Mouse (Mus musculus): ENCODE results near the gene 4930453N24Rik. TPM values are rescaled to one million over a fixed set of nuclear protein-coding genes. Genes with fewer than 3 reads are reported as not detected.

4930453N24Rik gene
- polyA plus RNA-seq, 1 experiment from 2014 or later = 28.4 TPM

- H3K9ac ChIP-seq = no peak overlapping the region
- ATAC-seq (ENCODE audit: low FRiP score) = no peak
- H3K36me3 ChIP-seq (replicated peaks) = peaks cover 15% of the 10 kb centered on the region
- 87% methylated on average over 6 of the region's 6 CpGs for WGBS
- H3K27me3 ChIP-seq = no peaks in the 10 kb centered on the region
- no peak overlapping the region for H3K4me2 ChIP-seq
- H3K4me1 ChIP-seq = no peaks in the 10 kb centered on the region
- H3K4me3 ChIP-seq (replicated peaks) = no peak overlapping the region
- H3K9me3 ChIP-seq = peaks cover 9% of the 10 kb centered on the region
- H3K27ac ChIP-seq = no peak overlapping the region
Observed at GRCm38 (mm10) chr16:64758561-64759244, 12.3 kb downstream of the 4930453N24Rik start.

DNA sequence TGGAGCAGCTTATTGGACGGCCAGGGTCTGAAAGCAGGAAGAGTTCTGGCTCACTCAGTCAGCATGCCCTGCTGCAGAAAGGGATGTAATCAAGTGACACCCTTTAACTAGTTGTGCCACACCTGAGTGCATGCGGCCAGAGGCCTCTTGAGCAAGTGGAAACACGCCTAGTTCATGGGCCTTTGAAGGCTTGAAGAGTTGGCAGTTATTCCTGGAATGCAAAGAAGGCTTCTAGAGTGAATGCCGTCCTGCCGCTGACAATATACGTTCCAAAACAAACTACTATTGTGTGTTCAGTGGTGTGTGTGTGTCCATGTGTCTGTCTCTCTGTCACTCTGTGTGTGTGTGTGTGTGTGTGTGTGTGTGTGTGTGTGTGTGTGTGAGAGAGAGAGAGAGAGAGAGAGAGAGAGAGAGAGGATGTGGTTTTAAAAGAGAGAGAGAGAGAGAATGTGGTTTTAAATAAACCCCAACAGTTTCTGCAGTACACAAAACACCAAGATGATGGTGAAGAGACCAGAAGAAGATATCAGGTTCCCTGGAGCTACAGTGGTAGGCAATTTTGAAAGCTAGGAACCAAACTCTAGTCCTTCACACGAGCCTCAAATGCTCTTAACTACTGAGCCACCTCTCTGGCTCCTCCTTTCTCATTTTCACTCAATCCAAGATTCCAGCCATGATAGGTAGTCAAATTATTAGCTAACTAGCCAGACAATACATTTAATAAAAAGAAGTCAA, 13.1 kb downstream of the 4930453N24Rik start:
- Histone ChIP-seq H3K4me2 (no peak overlapping the region), H3K4me1 (no peaks in the 10 kb centered on the region), H3K9ac (no peak overlapping the region), H3K27me3 (no peaks in the 10 kb centered on the region), H3K4me3 (replicated peaks) (no peak overlapping the region), H3K27ac (no peak overlapping the region), H3K36me3 (replicated peaks) (peaks cover 7% of the 10 kb centered on the region), H3K9me3 (peaks cover under 1% of the 10 kb centered on the region; the same call in 1 of the 2 replicates)
- WGBS = 93% methylated on average over 7 of the region's 7 CpGs
- ATAC-seq (ENCODE audit: low FRiP score) = no peak

- H3K4me1 ChIP-seq = no peaks in the 10 kb centered on the region
- H3K4me2 ChIP-seq = no peak overlapping the region
- H3K27ac ChIP-seq = no peak overlapping the region
- WGBS = 87% methylated on average over 6 of the region's 6 CpGs
- no peak overlapping the region for H3K4me3 ChIP-seq (replicated peaks)
- no peak for ATAC-seq (ENCODE audit: low FRiP score)
- no peaks in the 10 kb centered on the region for H3K9me3 ChIP-seq
- H3K36me3 ChIP-seq (replicated peaks) = no peaks in the 10 kb centered on the region
- H3K27me3 ChIP-seq = no peaks in the 10 kb centered on the region
- H3K9ac ChIP-seq = no peak overlapping the region
Observed at GRCm38 (mm10) chr16:64756321-64756720, 14.6 kb downstream of the 4930453N24Rik start.

- 51% methylated on average over 3 of the region's 3 CpGs for WGBS
- H3K9ac ChIP-seq = no peak overlapping the region
- peak; percentile 50 for ATAC-seq (ENCODE audit: low FRiP score)
Observed at GRCm38 (mm10) chr16:64754743-64755139, 16.2 kb downstream of the 4930453N24Rik start.

GRCm38 (mm10) chr16:64753990-64754742, 16.8 kb downstream of the 4930453N24Rik start:
- no peak overlapping the region for H3K9ac ChIP-seq
- H3K27ac ChIP-seq = no peak overlapping the region
- no peak overlapping the region for H3K4me2 ChIP-seq
- no peaks in the 10 kb centered on the region for H3K27me3 ChIP-seq
- no peaks in the 10 kb centered on the region for H3K9me3 ChIP-seq
- WGBS = 64% methylated on average over 3 of the region's 3 CpGs
- no peaks in the 10 kb centered on the region for H3K4me1 ChIP-seq
- ATAC-seq (ENCODE audit: low FRiP score) = no peak
- H3K4me3 ChIP-seq (replicated peaks) = no peak overlapping the region
- no peaks in the 10 kb centered on the region for H3K36me3 ChIP-seq (replicated peaks)

More at GRCm38 (mm10) chr16:64754743-64755139, 16.2 kb downstream of the 4930453N24Rik start:
- no peak overlapping the region for H3K4me2 ChIP-seq
- no peaks in the 10 kb centered on the region for H3K4me1 ChIP-seq
- H3K4me3 ChIP-seq (replicated peaks) = no peak overlapping the region
- no peaks in the 10 kb centered on the region for H3K36me3 ChIP-seq (replicated peaks)
- no peaks in the 10 kb centered on the region for H3K9me3 ChIP-seq
- H3K27me3 ChIP-seq = no peaks in the 10 kb centered on the region
- H3K27ac ChIP-seq = no peak overlapping the region

GRCm38 (mm10) chr16:64748237-64748636, 22.7 kb downstream of the 4930453N24Rik start:
- Histone ChIP-seq H3K4me2 (no peak overlapping the region), H3K4me1 (no peaks in the 10 kb centered on the region), H3K27ac (no peak overlapping the region), H3K27me3 (no peaks in the 10 kb centered on the region), H3K9ac (no peak overlapping the region), H3K4me3 (replicated peaks) (no peak overlapping the region), H3K36me3 (replicated peaks) (no peaks in the 10 kb centered on the region), H3K9me3 (no peaks in the 10 kb centered on the region)
- ATAC-seq (ENCODE audit: low FRiP score) = peak; percentile 54; the same call in 1 of the 2 replicates
- WGBS = 11% methylated on average over 10 of the region's 10 CpGs

DNA sequence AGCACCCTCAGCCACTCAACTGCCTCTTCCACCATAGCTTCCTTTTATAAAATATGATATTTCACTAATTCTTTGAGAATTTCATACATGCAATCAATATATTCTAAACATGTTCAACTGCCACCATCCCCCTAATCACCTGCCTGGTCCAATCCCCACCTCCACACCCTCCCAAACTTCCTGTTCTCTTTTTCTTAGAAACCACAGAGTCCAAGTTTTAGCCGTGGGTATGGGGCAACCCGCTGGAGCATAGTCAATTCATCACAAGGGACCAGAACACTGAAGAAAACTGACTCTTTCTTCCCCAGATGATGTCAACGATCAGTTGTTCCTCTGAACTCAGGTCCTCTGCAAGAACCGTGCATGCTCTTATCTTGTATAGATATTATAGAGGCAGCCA, 25.9 kb downstream of the 4930453N24Rik start:
- no peaks in the 10 kb centered on the region for H3K4me1 ChIP-seq
- H3K4me3 ChIP-seq (replicated peaks) = no peak overlapping the region
- ATAC-seq (ENCODE audit: low FRiP score) = no peak
- H3K9ac ChIP-seq = no peak overlapping the region
- 88% methylated on average over 4 of the region's 4 CpGs for WGBS
- H3K36me3 ChIP-seq (replicated peaks) = no peaks in the 10 kb centered on the region
- no peak overlapping the region for H3K27ac ChIP-seq
- no peaks in the 10 kb centered on the region for H3K9me3 ChIP-seq
- no peaks in the 10 kb centered on the region for H3K27me3 ChIP-seq
- no peak overlapping the region for H3K4me2 ChIP-seq

- H3K4me1 ChIP-seq = no peaks in the 10 kb centered on the region
- no peak overlapping the region for H3K27ac ChIP-seq
- H3K36me3 ChIP-seq (replicated peaks) = no peaks in the 10 kb centered on the region
- H3K4me3 ChIP-seq (replicated peaks) = no peak overlapping the region
- no peak overlapping the region for H3K9ac ChIP-seq
- H3K27me3 ChIP-seq = no peaks in the 10 kb centered on the region
- H3K9me3 ChIP-seq = no peaks in the 10 kb centered on the region
- H3K4me2 ChIP-seq = no peak overlapping the region
- 94% methylated on average over 5 of the region's 5 CpGs for WGBS
- no peak for ATAC-seq (ENCODE audit: low FRiP score)
Observed at GRCm38 (mm10) chr16:64737289-64737688, 33.7 kb downstream of the 4930453N24Rik start.

GRCm38 (mm10) chr16:64723273-64724057, 47.5 kb downstream of the 4930453N24Rik start:
- peak; percentile 86; the same call in 1 of the 2 replicates for ATAC-seq (ENCODE audit: low FRiP score)
- no peaks in the 10 kb centered on the region for H3K36me3 ChIP-seq (replicated peaks)
- no peak overlapping the region for H3K4me3 ChIP-seq (replicated peaks)
- 50% methylated on average over 4 of the region's 4 CpGs for WGBS
- no peaks in the 10 kb centered on the region; the same call in 1 of the 2 replicates for H3K4me1 ChIP-seq
- no peaks in the 10 kb centered on the region for H3K9me3 ChIP-seq
- H3K27me3 ChIP-seq = no peaks in the 10 kb centered on the region
- no peak overlapping the region for H3K27ac ChIP-seq
- no peak overlapping the region for H3K4me2 ChIP-seq
- H3K9ac ChIP-seq = no peak overlapping the region

- Histone ChIP-seq H3K4me3 (replicated peaks) (no peak overlapping the region), H3K9ac (no peak overlapping the region), H3K27ac (no peak overlapping the region), H3K4me1 (no peaks in the 10 kb centered on the region; the same call in 1 of the 2 replicates), H3K36me3 (replicated peaks) (no peaks in the 10 kb centered on the region), H3K27me3 (no peaks in the 10 kb centered on the region), H3K4me2 (no peak overlapping the region), H3K9me3 (no peaks in the 10 kb centered on the region)
- WGBS = 75% methylated on average over 5 of the region's 5 CpGs
- ATAC-seq (ENCODE audit: low FRiP score) = no peak
Observed at GRCm38 (mm10) chr16:64721542-64721941, 49.4 kb downstream of the 4930453N24Rik start.

DNA sequence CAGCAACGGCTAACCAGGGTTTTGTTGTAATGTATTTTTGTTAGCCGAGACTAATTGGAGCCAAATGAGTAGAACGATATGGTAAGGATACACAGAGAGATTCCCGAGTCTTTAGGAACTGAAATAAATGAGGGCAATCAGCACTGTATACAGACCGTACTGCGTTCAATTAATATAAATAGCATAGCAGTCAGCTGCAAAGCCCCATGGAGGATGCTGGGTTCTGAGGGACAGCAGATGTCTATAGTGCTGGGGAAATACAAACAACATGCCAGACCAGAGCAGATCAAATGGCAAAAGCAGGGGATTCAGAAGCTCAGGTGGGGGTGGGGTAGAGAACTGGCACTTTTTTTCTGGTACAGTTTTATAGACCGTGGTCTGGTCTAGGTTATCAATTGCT, 51.9 kb downstream of the 4930453N24Rik start:
- ATAC-seq (ENCODE audit: low FRiP score) = peak; percentile 45; the same call in 1 of the 2 replicates
- Histone ChIP-seq H3K4me1 (no peaks in the 10 kb centered on the region; the same call in 1 of the 2 replicates), H3K36me3 (replicated peaks) (no peaks in the 10 kb centered on the region), H3K4me2 (no peak overlapping the region), H3K4me3 (replicated peaks) (no peak overlapping the region), H3K9me3 (no peaks in the 10 kb centered on the region), H3K27me3 (no peaks in the 10 kb centered on the region), H3K27ac (no peak overlapping the region), H3K9ac (no peak overlapping the region)
- WGBS = 56% methylated on average over 7 of the region's 7 CpGs

Measured in forebrain, embryonic 12.5 days (tissue).